Mouse (Mus musculus) C2C12 (cell line): ENCODE measurements around the gene Dyrk3.

Experiments
- CEBPB ChIP-seq: IDR thresholded peaks from one replicate; pipeline ENCODE4 v1.6.1; 2011; ENCODE audit warnings: low read depth, mild to moderate bottlenecking, control low read depth, moderate library complexity
- CTCF ChIP-seq: IDR thresholded peaks from one replicate; pipeline ENCODE4 v1.5.1; 2011; ENCODE audit not compliant: control insufficient read depth, insufficient read depth, insufficient read length
- FOSL1 ChIP-seq: IDR thresholded peaks from one replicate; pipeline ENCODE4 v1.8.0; 2011; ENCODE audit warnings: mild to moderate bottlenecking, low read length; ENCODE audit not compliant: poor library complexity, insufficient read depth, severe bottlenecking

DNA sequence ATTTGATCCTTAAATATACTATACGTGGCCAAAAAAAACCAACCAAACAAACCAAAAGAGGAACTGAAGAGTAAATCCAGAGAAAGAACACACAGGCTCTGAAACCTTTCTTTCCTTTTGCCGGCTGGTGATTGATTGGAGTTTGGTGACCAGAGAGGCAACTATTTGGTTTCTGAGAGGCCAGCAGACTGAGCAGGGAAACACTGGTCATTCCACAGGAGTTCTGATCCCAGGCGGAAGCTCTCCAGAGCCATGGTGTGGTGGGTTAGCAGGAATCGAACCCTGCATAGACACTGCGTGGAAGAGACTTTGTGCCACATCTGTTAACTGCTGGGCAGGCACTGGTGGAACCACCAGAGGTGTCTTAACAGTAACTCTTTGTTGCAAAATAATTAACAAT is 39.9 kb upstream of the Dyrk3 start:
- TF ChIP-seq CTCF (no peak), CEBPB (no peak), FOSL1 (no peak)
